Mouse (Mus musculus) liver, embryonic 12.5 days (tissue): ENCODE data around the gene Slc4a4. TPM values are rescaled to one million over a fixed set of nuclear protein-coding genes. Genes with fewer than 3 reads are reported as not detected.

Source experiments
- ATAC-seq: fragments of 200-750 bp; cut with Nextera tagmentation; 2 replicates; pipeline ENCODE4 v1.8.0; 2017; ENCODE audit warnings: moderate number of reproducible peaks, mild to moderate bottlenecking, moderate library complexity
- H3K27ac ChIP-seq: fragments of 300-500 bp; sonication (generic); 2 replicates; pipeline ENCODE4 v1.5.1; 2016; ENCODE audit warnings: mild to moderate bottlenecking
- H3K27me3 ChIP-seq: fragments of 300-500 bp; sonication (generic); replicated peaks from 2 replicates; pipeline ENCODE4 v1.6.1; 2016; ENCODE audit warnings: mild to moderate bottlenecking, moderate library complexity
- H3K36me3 ChIP-seq: fragments of 300-500 bp; sonication (generic); 2 replicates; pipeline ENCODE4 v1.6.1; 2016; ENCODE audit warnings: mild to moderate bottlenecking, moderate library complexity
- H3K4me1 ChIP-seq: fragments of 300-500 bp; sonication (generic); 2 replicates; pipeline ENCODE4 v1.6.1; 2016
- H3K4me2 ChIP-seq: fragments of 300-500 bp; sonication (generic); 2 replicates; pipeline ENCODE4 v1.6.1; 2016; ENCODE audit warnings: mild to moderate bottlenecking, moderate library complexity
- H3K4me3 ChIP-seq: fragments of 300-500 bp; sonication (generic); 2 replicates; pipeline ENCODE4 v1.5.1; 2016; ENCODE audit warnings: mild to moderate bottlenecking, moderate library complexity
- H3K9ac ChIP-seq: fragments of 300-500 bp; sonication (generic); 2 replicates; pipeline ENCODE4 v1.6.1; 2016; ENCODE audit warnings: mild to moderate bottlenecking, moderate library complexity
- H3K9me3 ChIP-seq: fragments of 300-500 bp; sonication (generic); replicated peaks from 2 replicates; pipeline ENCODE4 v1.6.1; 2016; ENCODE audit warnings: mild to moderate bottlenecking, moderate library complexity
- WGBS: fragments of 180-500 bp; shearing (Covaris S2); methylation state at CpG from one replicate; pipeline ENCODE4 v1.1.7; 2016; ENCODE audit not compliant: insufficient replicate concordance; 5-methylcytosine and 5-hydroxymethylcytosine counted together
- polyA plus RNA-seq: library from polyadenylated mRNA; unstranded; fragments of >200 nt; fragmentation: Nextera tagmentation; extraction: Ambion mirVana; gene quantifications from 2 replicates; pipeline ENCODE4 v1.2.1, GENCODE M21; 2016

The Slc4a4 gene
- polyA plus RNA-seq, 1 experiment from 2014 or later, result 1.4 TPM

- no peaks in the 10 kb centered on the region for H3K9me3 ChIP-seq
- H3K4me1 ChIP-seq, result no peaks in the 10 kb centered on the region
- no peaks in the 10 kb centered on the region for H3K36me3 ChIP-seq
- no peak overlapping the region for H3K4me3 ChIP-seq
- H3K4me2 ChIP-seq, result no peak overlapping the region
- no peaks in the 10 kb centered on the region for H3K27me3 ChIP-seq
- WGBS, result 65% methylated on average over 5 of the region's 5 CpGs
- no peak for ATAC-seq
- no peak overlapping the region for H3K27ac ChIP-seq
- H3K9ac ChIP-seq, result no peak overlapping the region
These were observed 129.3 kb downstream of the Slc4a4 start for GRCm38 (mm10) chr5:89015878-89016277.

- no peak for ATAC-seq
- Histone ChIP-seq H3K36me3 (no peaks in the 10 kb centered on the region), H3K9me3 (no peaks in the 10 kb centered on the region), H3K4me1 (no peaks in the 10 kb centered on the region), H3K4me2 (no peak overlapping the region), H3K4me3 (no peak overlapping the region), H3K27ac (no peak overlapping the region), H3K27me3 (no peaks in the 10 kb centered on the region), H3K9ac (no peak overlapping the region)
- WGBS, result 73% methylated on average over 6 of the region's 6 CpGs
These were observed 131.9 kb downstream of the Slc4a4 start for GRCm38 (mm10) chr5:89018537-89018936.

- Histone ChIP-seq H3K9me3 (no peaks in the 10 kb centered on the region), H3K4me3 (no peak overlapping the region), H3K27ac (no peak overlapping the region), H3K9ac (no peak overlapping the region), H3K36me3 (no peaks in the 10 kb centered on the region), H3K4me1 (no peaks in the 10 kb centered on the region), H3K4me2 (no peak overlapping the region), H3K27me3 (no peaks in the 10 kb centered on the region)
- 70% methylated on average over 4 of the region's 4 CpGs for WGBS
- ATAC-seq, result no peak
These were observed 137.8 kb downstream of the Slc4a4 start for GRCm38 (mm10) chr5:89024413-89024812.

- 82% methylated on average over 4 of the region's 4 CpGs for WGBS
- H3K4me2 ChIP-seq, result no peak overlapping the region
- H3K9me3 ChIP-seq, result no peaks in the 10 kb centered on the region
- H3K9ac ChIP-seq, result no peak overlapping the region
- no peaks in the 10 kb centered on the region for H3K27me3 ChIP-seq
- no peaks in the 10 kb centered on the region for H3K36me3 ChIP-seq
- H3K4me1 ChIP-seq, result no peaks in the 10 kb centered on the region
- no peak overlapping the region for H3K4me3 ChIP-seq
- no peak for ATAC-seq
- no peak overlapping the region for H3K27ac ChIP-seq
These were observed 141.0 kb downstream of the Slc4a4 start for GRCm38 (mm10) chr5:89027518-89028085.

GRCm38 (mm10) chr5:89032647-89033046, 146.0 kb downstream of the Slc4a4 start:
- no peaks in the 10 kb centered on the region for H3K27me3 ChIP-seq
- no peak for ATAC-seq
- H3K4me2 ChIP-seq, result no peak overlapping the region
- no peak overlapping the region for H3K27ac ChIP-seq
- no peaks in the 10 kb centered on the region for H3K9me3 ChIP-seq
- 60% methylated on average over 8 of the region's 8 CpGs for WGBS
- H3K4me1 ChIP-seq, result peaks cover 10% of the 10 kb centered on the region; the same call in 1 of the 2 replicates
- no peaks in the 10 kb centered on the region for H3K36me3 ChIP-seq
- no peak overlapping the region for H3K9ac ChIP-seq
- H3K4me3 ChIP-seq, result no peak overlapping the region

- H3K36me3 ChIP-seq, result no peaks in the 10 kb centered on the region
- H3K9ac ChIP-seq, result no peak overlapping the region
- no peak overlapping the region for H3K27ac ChIP-seq
- no peak overlapping the region for H3K4me3 ChIP-seq
- no peaks in the 10 kb centered on the region for H3K27me3 ChIP-seq
- ATAC-seq, result no peak
- H3K4me2 ChIP-seq, result no peak overlapping the region
- 73% methylated on average over 4 of the region's 4 CpGs for WGBS
- no peaks in the 10 kb centered on the region for H3K9me3 ChIP-seq
- peaks cover 10% of the 10 kb centered on the region; the same call in 1 of the 2 replicates for H3K4me1 ChIP-seq
These were observed 146.6 kb downstream of the Slc4a4 start for GRCm38 (mm10) chr5:89033256-89033655.

GRCm38 (mm10) chr5:89036147-89036546, 149.5 kb downstream of the Slc4a4 start:
- 19% methylated on average over 5 of the region's 5 CpGs for WGBS
- H3K36me3 ChIP-seq, result no peaks in the 10 kb centered on the region

GRCm38 (mm10) chr5:89040814-89041213, 154.2 kb downstream of the Slc4a4 start:
- no peaks in the 10 kb centered on the region for H3K9me3 ChIP-seq
- no peaks in the 10 kb centered on the region for H3K27me3 ChIP-seq
- WGBS, result 73% methylated on average over 3 of the region's 3 CpGs
- no peak for ATAC-seq
- H3K4me2 ChIP-seq, result no peak overlapping the region
- H3K4me1 ChIP-seq, result peaks cover 10% of the 10 kb centered on the region; the same call in 1 of the 2 replicates
- no peak overlapping the region for H3K27ac ChIP-seq
- H3K4me3 ChIP-seq, result no peak overlapping the region
- no peaks in the 10 kb centered on the region for H3K36me3 ChIP-seq
- H3K9ac ChIP-seq, result no peak overlapping the region

More at GRCm38 (mm10) chr5:89036147-89036546, 149.5 kb downstream of the Slc4a4 start:
- peaks cover 10% of the 10 kb centered on the region; the same call in 1 of the 2 replicates for H3K4me1 ChIP-seq
- H3K9ac ChIP-seq, result no peak overlapping the region
- H3K4me3 ChIP-seq, result no peak overlapping the region
- ATAC-seq, result no peak
- no peaks in the 10 kb centered on the region for H3K27me3 ChIP-seq
- H3K9me3 ChIP-seq, result no peaks in the 10 kb centered on the region
- H3K4me2 ChIP-seq, result no peak overlapping the region
- H3K27ac ChIP-seq, result no peak overlapping the region

- no peak overlapping the region for H3K4me2 ChIP-seq
- no peaks in the 10 kb centered on the region for H3K9me3 ChIP-seq
- no peaks in the 10 kb centered on the region for H3K27me3 ChIP-seq
- no peaks in the 10 kb centered on the region for H3K4me1 ChIP-seq
- no peak for ATAC-seq
- WGBS, result 44% methylated on average over 5 of the region's 5 CpGs
- H3K27ac ChIP-seq, result no peak overlapping the region
- no peak overlapping the region for H3K4me3 ChIP-seq
- no peaks in the 10 kb centered on the region for H3K36me3 ChIP-seq
- no peak overlapping the region for H3K9ac ChIP-seq
These were observed 157.2 kb downstream of the Slc4a4 start for GRCm38 (mm10) chr5:89043846-89044245.

- WGBS, result 82% methylated on average over 5 of the region's 5 CpGs
- ATAC-seq, result no peak
- Histone ChIP-seq H3K9ac (no peak overlapping the region), H3K27ac (no peak overlapping the region), H3K36me3 (no peaks in the 10 kb centered on the region), H3K4me2 (no peak overlapping the region), H3K9me3 (no peaks in the 10 kb centered on the region), H3K4me1 (no peaks in the 10 kb centered on the region), H3K27me3 (no peaks in the 10 kb centered on the region), H3K4me3 (no peak overlapping the region)
These were observed 158.2 kb downstream of the Slc4a4 start for GRCm38 (mm10) chr5:89044801-89045200.

GRCm38 (mm10) chr5:89051577-89051976, 165.0 kb downstream of the Slc4a4 start:
- Histone ChIP-seq H3K4me2 (no peak overlapping the region), H3K4me1 (no peaks in the 10 kb centered on the region), H3K9me3 (no peaks in the 10 kb centered on the region), H3K27ac (no peak overlapping the region), H3K27me3 (no peaks in the 10 kb centered on the region), H3K36me3 (no peaks in the 10 kb centered on the region), H3K4me3 (no peak overlapping the region), H3K9ac (no peak overlapping the region)
- no peak for ATAC-seq
- 35% methylated on average over 5 of the region's 5 CpGs for WGBS

- no peaks in the 10 kb centered on the region for H3K36me3 ChIP-seq
- H3K27me3 ChIP-seq, result no peaks in the 10 kb centered on the region
- no peak for ATAC-seq
- H3K9me3 ChIP-seq, result no peaks in the 10 kb centered on the region
- no peak overlapping the region for H3K4me2 ChIP-seq
- no peak overlapping the region for H3K4me3 ChIP-seq
- no peaks in the 10 kb centered on the region for H3K4me1 ChIP-seq
- no peak overlapping the region for H3K9ac ChIP-seq
- 80% methylated on average over 5 of the region's 5 CpGs for WGBS
- H3K27ac ChIP-seq, result no peak overlapping the region
These were observed 165.6 kb downstream of the Slc4a4 start for GRCm38 (mm10) chr5:89052230-89052629.

- Histone ChIP-seq H3K4me3 (no peak overlapping the region), H3K9ac (no peak overlapping the region), H3K36me3 (no peaks in the 10 kb centered on the region), H3K27me3 (no peaks in the 10 kb centered on the region), H3K27ac (no peak overlapping the region), H3K9me3 (no peaks in the 10 kb centered on the region), H3K4me2 (no peak overlapping the region), H3K4me1 (no peaks in the 10 kb centered on the region)
- WGBS, result 68% methylated on average over 3 of the region's 3 CpGs
- ATAC-seq, result no peak
These were observed 169.0 kb downstream of the Slc4a4 start for GRCm38 (mm10) chr5:89055656-89056055.
